Mouse (Mus musculus) kidney, postnatal 0 days (tissue): ENCODE measurements at regions not wholly inside any gene's neighbourhood (a gene's known extent, or its start where the extent isn't known, plus 50 kb on each side); places are given as distances from the start of the nearest gene placed in this dataset.

Source experiments
- ATAC-seq: fragments of 200-750 bp; cut with Nextera tagmentation; replicated peaks from 2 replicates; pipeline ENCODE4 v1.8.0; 2017; ENCODE audit warnings: low read depth, moderate number of reproducible peaks, moderate TSS enrichment, moderate library complexity; ENCODE audit not compliant: low FRiP score
- DNase-seq: peaks from one replicate; pipeline ENCODE4 v3.0.0-alpha.2; 2016; ENCODE audit warnings: low spot score
- H3K27ac ChIP-seq: fragments of 300-500 bp; sonication (generic); 2 replicates; pipeline ENCODE4 v1.5.1; 2014; ENCODE audit warnings: mild to moderate bottlenecking
- H3K27me3 ChIP-seq: fragments of 300-500 bp; sonication (generic); 2 replicates; pipeline ENCODE4 v1.6.1; 2014; ENCODE audit warnings: low read length, mixed read lengths; ENCODE audit not compliant: insufficient read depth
- H3K36me3 ChIP-seq: fragments of 300-500 bp; sonication (generic); 2 replicates; pipeline ENCODE4 v1.6.1; 2014; ENCODE audit warnings: low read length, mixed read lengths; ENCODE audit not compliant: insufficient read depth
- H3K4me1 ChIP-seq: fragments of 300-500 bp; sonication (generic); replicated peaks from 2 replicates; pipeline ENCODE4 v1.6.1; 2014; ENCODE audit warnings: antibody characterized with exemption, low read length, mixed read lengths; ENCODE audit not compliant: insufficient read depth
- H3K4me2 ChIP-seq: fragments of 300-500 bp; sonication (generic); 2 replicates; pipeline ENCODE4 v1.6.1; 2014; ENCODE audit warnings: mild to moderate bottlenecking, low read length, moderate library complexity, mixed read lengths
- H3K4me3 ChIP-seq: fragments of 300-500 bp; sonication (generic); replicated peaks from 2 replicates; pipeline ENCODE4 v1.5.1; 2014; ENCODE audit warnings: low read depth, low read length
- H3K9ac ChIP-seq: fragments of 300-500 bp; sonication (generic); 2 replicates; pipeline ENCODE4 v1.6.1; 2014; ENCODE audit warnings: low read depth, low read length
- H3K9me3 ChIP-seq: fragments of 300-500 bp; sonication (generic); replicated peaks from 2 replicates; pipeline ENCODE4 v1.6.1; 2016; ENCODE audit warnings: low read length, inconsistent platforms, mixed read lengths
- CTCF ChIP-seq: IDR thresholded peaks from 2 replicates; pipeline ENCODE4 v1.5.1; 2016; ENCODE audit warnings: antibody characterized with exemption, low read depth, mild to moderate bottlenecking, moderate library complexity
- WGBS: fragments of 180-500 bp; shearing (Covaris S2); extraction: QIAGEN DNeasy Blood & Tissue Kit; methylation state at CpG from one replicate; pipeline ENCODE4 v1.1.7; 2014; 5-methylcytosine and 5-hydroxymethylcytosine counted together

DNA sequence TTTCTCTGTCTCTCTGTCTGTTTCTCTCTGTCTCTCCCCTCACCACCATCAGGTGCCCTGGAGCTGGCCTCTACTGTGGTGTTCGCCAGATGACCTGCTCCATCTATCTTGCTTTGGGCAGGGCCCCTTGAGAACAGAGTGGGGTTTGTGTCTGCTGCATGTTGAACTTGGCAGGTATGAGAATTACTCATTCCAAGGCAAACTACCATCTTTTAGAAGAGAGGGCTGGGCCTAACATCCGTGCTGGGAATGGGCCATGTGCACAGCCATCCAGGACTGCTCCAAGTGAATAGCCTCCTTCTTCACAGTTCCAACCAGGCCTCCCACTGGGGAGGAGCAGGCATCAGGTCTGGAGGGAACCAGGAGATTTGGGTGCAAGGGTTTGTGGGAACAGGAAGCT lies 87.3 kb downstream of the Rpl14 start:
- H3K9me3 ChIP-seq = no peaks in the 10 kb centered on the region
- no peak for DNase-seq
- ATAC-seq = no peak
- H3K4me1 ChIP-seq = no peaks in the 10 kb centered on the region
- no peak overlapping the region for H3K4me2 ChIP-seq
- H3K36me3 ChIP-seq = no peaks in the 10 kb centered on the region
- no peaks in the 10 kb centered on the region for H3K27me3 ChIP-seq
- no peak overlapping the region for H3K27ac ChIP-seq
- no peak overlapping the region for H3K4me3 ChIP-seq
- WGBS = 66% methylated on average over 2 of the region's 2 CpGs
- TF ChIP-seq CTCF = no peak
- H3K9ac ChIP-seq = no peak overlapping the region

DNA sequence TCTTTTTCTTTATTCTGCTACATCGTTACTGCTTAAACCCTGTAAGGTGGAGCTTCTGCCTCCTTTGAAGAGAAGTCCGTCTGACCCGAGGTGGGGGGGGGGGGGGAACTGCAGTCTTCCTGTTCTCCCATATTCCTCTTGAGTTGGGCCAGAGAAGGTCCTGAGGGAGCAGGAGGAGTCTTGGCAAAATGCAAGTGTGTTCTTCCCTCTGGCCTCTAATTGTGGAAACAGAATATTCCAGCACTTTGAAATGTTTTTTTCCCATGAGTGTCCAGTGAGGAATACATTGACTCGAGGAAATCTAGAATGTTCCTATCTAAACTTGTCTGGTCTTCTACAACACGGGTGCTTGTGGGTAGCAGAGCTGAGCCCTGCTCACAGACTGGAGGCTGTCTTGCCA lies 90.0 kb downstream of the Rpl14 start:
- H3K4me2 ChIP-seq = no peak overlapping the region
- DNase-seq (no peak), ATAC-seq (no peak)
- TF ChIP-seq CTCF = no peak
- 57% methylated on average over 5 of the region's 5 CpGs for WGBS
- H3K27ac ChIP-seq = no peak overlapping the region
- H3K9me3 ChIP-seq = no peaks in the 10 kb centered on the region
- H3K36me3 ChIP-seq = no peaks in the 10 kb centered on the region
- no peak overlapping the region for H3K4me3 ChIP-seq
- H3K9ac ChIP-seq = no peak overlapping the region
- H3K27me3 ChIP-seq = no peaks in the 10 kb centered on the region
- no peaks in the 10 kb centered on the region for H3K4me1 ChIP-seq

DNA sequence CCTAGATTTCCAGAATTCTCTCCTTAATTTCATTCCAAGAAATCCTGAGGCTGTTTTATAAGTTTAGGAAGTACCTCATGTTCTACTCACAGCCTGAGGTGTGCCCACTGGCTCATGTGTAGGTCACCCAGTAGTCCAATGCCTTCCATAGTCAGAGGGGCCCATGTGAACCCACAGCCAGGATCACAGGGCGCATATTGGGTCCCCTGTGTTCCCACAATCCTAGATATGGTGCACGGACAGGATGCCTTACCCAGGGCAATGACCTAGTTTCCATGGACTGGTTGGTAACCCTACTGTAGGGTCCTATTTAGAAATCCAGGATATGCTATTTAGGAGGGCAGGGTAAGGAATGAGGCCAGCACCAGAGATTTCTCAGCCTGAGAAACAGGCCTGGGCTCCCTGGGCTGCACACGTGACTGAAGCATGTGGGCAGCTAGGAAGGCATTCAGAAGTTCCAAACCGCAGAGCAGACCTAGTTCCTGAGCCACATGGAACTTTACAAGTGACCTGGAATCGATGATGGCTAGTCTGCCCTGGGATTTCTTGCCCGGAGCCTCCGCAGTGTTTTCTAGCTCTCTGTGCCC lies 90.5 kb downstream of the Rpl14 start:
- Histone ChIP-seq H3K9ac (no peak overlapping the region), H3K4me3 (no peak overlapping the region), H3K27me3 (no peaks in the 10 kb centered on the region), H3K36me3 (no peaks in the 10 kb centered on the region), H3K4me1 (no peaks in the 10 kb centered on the region), H3K27ac (no peak overlapping the region), H3K9me3 (no peaks in the 10 kb centered on the region), H3K4me2 (no peak overlapping the region)
- no peak for TF ChIP-seq CTCF
- ATAC-seq = no peak
- 88% methylated on average over 7 of the region's 7 CpGs for WGBS
- no peak for DNase-seq

DNA sequence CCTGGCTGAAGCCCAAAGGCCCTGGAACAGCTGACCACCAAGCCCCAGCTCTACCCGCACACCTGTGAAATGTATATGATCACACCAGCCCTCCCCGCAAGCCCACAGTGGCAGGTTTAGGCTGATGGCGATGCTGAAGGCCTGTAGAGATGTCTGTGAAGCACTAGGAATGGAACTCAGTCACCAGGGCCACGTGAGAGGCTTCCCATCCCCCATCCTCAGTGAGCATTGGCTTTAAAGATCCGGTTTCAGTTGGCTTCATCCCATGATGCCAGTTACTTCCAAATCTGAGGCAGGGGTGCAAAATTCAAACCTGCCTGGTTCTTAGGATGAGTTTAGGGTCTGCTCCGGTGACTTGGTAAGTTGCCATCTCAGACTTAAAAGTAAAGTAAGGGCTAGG lies 91.9 kb downstream of the Rpl14 start:
- no peak overlapping the region for H3K4me3 ChIP-seq
- H3K9me3 ChIP-seq = no peaks in the 10 kb centered on the region
- 56% methylated on average over 6 of the region's 6 CpGs for WGBS
- TF ChIP-seq CTCF = no peak
- H3K27me3 ChIP-seq = no peaks in the 10 kb centered on the region
- H3K36me3 ChIP-seq = no peaks in the 10 kb centered on the region
- DNase-seq = no peak
- no peak for ATAC-seq
- no peak overlapping the region for H3K4me2 ChIP-seq
- H3K9ac ChIP-seq = no peak overlapping the region
- H3K4me1 ChIP-seq = no peaks in the 10 kb centered on the region
- H3K27ac ChIP-seq = no peak overlapping the region

DNA sequence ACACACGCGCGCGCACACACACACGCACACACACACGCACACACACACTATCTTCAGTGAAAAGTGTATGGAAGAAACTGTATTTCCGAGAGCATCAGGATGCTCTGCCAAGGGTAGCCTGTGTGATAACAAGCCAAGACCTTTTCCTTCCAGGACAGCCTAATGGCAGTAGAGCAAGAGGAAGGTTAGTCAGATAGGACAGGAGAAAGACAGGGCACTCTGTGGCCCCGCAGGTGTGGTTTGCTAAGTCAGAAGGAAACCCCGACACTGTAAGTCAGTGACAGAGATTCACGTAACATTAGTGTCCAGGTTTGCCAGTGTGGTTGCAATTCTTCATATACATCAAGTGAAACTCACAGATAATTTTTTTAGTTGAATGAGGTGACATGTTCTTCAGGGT lies 92.8 kb downstream of the Rpl14 start:
- TF ChIP-seq CTCF = no peak
- Histone ChIP-seq H3K9me3 (no peaks in the 10 kb centered on the region), H3K27me3 (no peaks in the 10 kb centered on the region), H3K36me3 (no peaks in the 10 kb centered on the region), H3K4me2 (no peak overlapping the region), H3K27ac (no peak overlapping the region), H3K4me3 (no peak overlapping the region), H3K9ac (no peak overlapping the region), H3K4me1 (no peaks in the 10 kb centered on the region)
- DNase-seq (no peak), ATAC-seq (no peak)
- 89% methylated on average over 10 of the region's 10 CpGs for WGBS

DNA sequence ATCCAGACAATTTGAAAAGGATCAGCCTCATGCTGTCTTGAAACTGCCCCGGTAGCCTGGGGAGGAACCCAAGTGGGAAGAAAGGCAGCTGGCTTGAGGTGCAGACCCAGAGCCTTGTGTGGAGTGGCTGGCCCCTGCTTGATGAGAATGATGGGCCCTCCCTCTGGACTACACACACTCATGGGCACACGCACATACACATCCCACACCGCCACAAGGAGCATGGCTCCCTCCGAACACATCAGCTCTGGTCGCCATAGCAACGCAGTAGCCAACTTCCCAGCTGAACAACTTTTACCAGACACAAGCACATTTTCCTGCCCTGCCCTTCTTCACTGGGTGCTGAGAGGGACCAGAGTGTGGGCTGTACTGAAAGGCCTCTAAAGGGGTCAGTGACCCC lies 101.2 kb downstream of the Rpl14 start:
- TF ChIP-seq CTCF = no peak
- Histone ChIP-seq H3K27ac (no peak overlapping the region), H3K4me2 (no peak overlapping the region), H3K36me3 (no peaks in the 10 kb centered on the region), H3K4me3 (no peak overlapping the region), H3K9ac (no peak overlapping the region), H3K27me3 (no peaks in the 10 kb centered on the region), H3K9me3 (no peaks in the 10 kb centered on the region), H3K4me1 (peaks cover 20% of the 10 kb centered on the region)
- WGBS = 51% methylated on average over 6 of the region's 6 CpGs
- ATAC-seq (no peak), DNase-seq (no peak)

DNA sequence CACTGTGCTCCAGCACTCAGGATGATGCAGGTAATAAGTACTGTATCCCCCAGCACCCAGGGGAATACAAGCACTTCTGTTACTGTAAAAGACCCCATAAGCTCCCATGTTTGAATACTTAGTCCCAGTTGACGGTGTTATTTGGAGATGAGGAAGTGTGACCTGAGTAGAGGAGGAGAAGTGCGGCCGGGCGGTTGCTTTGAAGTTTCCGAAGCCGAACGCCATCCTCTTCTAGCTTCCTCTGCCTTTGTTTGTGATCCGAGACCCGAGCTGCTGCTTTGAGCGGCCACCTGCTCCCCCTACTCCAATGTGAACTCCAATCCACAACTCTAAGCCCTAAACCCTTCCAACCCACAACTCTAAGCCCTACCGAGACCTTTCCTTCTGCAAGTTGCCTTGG lies 103.6 kb downstream of the Rpl14 start:
- no peak overlapping the region for H3K9ac ChIP-seq
- no peak overlapping the region for H3K27ac ChIP-seq
- H3K36me3 ChIP-seq = no peaks in the 10 kb centered on the region
- peak overlapping the region; percentile 64 for H3K4me2 ChIP-seq
- no peak for ATAC-seq
- 0 out of 2 replicates have a peak overlapping the region, but pooled peaks have one; percentile 9 for H3K4me3 ChIP-seq
- H3K27me3 ChIP-seq = no peaks in the 10 kb centered on the region
- H3K9me3 ChIP-seq = no peaks in the 10 kb centered on the region
- 8% methylated on average over 11 of the region's 11 CpGs for WGBS
- peaks cover 20% of the 10 kb centered on the region for H3K4me1 ChIP-seq
- no peak for TF ChIP-seq CTCF
- DNase-seq = no peak
